Mouse (Mus musculus): ENCODE measurements around the gene Dhdh.
"Not testable (repeated sequence)": the region's sequence is repeated elsewhere in the genome, so short reads cannot be mapped to it uniquely, and the experiment has no call there.

Dhdh gene

DNA sequence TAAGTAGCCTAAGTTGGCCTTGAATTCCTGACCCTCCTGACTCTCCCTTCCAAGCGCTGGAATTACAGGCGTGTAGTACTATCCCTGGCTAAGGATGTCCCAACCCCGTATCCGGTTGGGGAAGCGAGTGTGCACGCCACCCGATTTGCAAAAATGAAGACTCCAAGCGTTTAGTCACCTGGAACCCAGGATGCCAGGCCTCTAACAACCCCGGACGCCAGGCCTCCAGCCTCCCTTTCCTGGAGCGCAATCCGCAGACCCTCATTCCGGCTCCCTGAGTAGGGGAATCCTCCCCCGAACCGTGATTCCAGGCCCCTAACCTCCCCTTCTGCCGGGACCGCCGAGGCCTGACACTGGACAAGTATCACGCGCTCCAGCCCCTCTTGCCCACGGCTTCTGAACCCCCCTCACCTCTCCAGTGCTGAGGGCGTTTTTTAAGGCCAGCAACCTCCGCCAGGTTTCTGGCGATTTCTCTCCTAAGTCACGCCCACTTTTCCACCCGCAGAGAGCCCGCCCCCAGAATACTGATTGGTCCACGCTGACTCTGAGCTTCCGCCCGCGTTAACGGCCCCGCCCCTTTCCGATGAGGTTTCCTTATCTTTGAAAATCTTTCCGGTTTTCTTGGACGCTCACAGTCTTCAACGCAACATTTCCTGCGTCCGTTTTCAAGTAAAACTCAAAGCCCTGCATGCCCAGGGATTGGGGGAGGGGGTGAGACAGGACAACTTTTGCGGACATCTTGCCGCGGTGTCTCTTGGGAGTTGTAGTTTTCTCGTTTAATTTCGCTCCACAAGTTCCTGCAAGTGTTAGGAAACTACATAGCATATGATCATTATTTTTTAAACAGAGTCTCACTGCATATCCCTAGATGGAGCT, 21.5 kb upstream of the Dhdh start, which contains the start of gene Nucb1:
Nucb1 (minus strand) TSS at position 495 of the 876 bp plus-strand sequence.
- peak; percentile 82 for DNase-seq

DNA sequence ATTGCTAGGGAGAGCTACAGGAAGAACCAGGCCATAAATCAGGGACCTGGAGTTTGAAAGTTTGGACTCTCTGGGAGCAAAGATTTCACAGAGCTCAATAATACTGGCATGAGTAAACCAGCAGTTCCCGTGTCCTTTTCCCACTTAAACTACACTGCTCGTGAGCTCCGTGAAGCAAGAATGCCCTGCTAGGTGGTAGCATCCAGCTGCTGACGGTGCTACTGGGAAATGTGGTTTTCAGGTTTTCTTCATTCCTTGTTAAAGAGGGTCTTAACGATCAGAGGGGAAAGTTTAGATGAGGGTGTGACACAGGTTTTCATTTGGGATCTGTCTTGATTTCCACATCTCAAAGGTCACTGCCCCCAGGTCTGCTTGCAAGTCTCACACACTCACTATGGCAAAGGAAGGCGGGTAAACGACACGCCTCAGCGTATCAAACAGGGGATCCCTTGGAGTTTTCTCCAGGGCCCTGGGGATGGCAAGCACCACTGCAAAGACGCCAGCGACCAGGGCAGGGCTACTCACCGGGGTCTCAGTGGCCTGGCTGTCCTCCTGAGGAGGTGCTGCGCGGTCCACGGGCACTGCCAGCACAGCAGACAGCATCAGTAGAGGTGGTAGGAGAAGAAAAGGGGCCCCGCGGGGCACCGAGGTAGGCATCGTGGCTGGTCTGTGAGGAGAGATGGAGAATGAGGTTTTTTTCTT, 20.7 kb upstream of the Dhdh start:
- DNase-seq, result no peak

DNA sequence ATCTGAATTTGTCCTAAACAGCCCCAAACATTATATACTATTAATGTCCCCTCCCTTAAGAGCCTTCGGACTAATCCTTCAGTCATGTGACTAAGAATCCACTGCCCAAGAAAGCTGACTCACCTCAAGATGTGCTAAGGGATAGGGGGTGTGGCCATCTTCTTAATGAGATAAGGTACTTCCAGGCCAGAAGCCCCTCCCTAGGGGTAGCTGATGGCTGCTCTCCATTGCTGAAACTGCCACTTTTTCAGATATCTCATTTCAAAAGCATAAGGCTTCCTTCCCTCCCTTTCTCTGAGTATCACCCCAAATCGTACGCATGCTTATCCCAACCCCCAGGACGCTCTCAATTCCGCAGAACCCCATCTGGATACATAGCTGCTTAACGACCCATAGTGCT, 20.0 kb upstream of the Dhdh start:
- no peak for DNase-seq

DNA sequence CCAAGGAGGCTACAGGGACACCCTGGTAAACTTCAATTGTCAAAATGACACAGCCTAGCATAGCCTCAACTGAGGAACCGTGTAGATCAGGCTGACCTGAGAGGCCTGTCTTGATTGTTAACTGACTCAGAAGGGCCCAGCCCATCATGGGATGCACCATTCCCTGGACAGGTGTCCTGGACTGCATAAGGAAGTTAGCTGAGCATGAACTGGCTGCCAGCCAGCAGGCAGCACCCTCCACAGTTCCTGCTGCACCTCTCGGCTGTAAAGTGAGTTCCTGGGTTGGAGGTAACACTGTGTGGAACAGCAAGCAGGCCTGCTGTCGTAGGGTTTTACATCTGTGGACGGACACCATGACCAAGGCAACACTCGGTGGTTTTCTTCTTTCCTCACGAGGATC, 19.0 kb upstream of the Dhdh start:
- DNase-seq, result no peak

DNA sequence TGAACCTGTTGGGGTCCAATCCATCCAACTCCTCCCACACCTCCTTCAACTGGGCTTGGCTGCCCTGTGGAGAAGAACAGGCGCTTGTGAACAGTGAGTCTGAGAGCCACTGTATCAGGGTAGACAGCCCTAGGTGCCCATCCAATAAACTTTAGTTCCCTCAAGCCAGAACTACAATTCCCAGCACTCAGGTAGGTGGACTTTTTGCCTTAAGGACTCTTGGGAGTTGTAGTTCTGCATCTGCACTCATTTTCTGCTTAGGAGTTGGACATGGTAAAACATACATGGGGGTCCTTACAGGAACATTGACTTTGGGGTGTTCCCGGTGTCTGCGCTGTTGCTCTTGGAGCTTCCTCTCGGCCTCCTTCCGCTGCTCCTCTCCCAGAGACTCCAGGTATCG, 9.8 kb upstream of the Dhdh start:
- DNase-seq, result no peak

DNA sequence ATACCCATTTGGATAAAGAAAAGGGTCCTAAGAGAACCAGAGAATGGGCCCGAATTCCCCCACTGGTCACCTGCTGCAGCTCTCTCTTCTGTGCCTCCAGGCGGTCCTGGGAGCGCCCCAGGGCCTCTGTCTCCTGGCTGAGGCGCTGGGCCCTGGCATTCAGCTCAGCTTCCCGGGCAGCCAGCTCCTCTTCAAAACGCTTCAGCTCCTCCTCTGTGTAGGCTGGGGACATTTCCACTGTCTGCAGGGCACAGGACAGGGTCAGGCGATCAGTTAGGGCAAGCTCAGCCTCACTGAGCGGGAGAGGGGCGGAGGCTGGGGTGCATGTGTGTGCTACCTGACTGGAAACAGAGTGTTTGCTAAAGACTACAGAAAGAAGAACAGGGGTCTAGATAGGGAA, 5.9 kb upstream of the Dhdh start:
- DNase-seq, result no peak

DNA sequence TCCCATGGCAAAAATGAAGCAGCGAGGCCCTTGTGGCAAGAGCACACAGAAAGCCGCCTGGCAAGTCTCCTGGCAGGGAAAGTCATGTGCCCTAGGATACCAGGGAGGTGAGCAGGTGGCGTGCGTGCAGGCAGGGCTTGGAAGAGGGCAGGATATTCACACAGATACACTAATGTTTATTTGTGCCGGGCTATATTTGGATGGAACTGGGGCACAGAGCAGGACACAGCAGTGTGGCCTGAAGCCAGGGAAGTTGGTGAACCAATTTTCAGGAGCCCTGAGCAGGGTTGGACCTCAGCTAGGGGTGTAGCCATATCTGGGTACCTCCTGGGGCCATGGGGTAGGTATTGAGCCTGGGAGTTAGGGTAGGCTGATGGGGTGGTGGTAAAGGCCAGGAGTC, 4.3 kb upstream of the Dhdh start:
- DNase-seq, result no peak

DNA sequence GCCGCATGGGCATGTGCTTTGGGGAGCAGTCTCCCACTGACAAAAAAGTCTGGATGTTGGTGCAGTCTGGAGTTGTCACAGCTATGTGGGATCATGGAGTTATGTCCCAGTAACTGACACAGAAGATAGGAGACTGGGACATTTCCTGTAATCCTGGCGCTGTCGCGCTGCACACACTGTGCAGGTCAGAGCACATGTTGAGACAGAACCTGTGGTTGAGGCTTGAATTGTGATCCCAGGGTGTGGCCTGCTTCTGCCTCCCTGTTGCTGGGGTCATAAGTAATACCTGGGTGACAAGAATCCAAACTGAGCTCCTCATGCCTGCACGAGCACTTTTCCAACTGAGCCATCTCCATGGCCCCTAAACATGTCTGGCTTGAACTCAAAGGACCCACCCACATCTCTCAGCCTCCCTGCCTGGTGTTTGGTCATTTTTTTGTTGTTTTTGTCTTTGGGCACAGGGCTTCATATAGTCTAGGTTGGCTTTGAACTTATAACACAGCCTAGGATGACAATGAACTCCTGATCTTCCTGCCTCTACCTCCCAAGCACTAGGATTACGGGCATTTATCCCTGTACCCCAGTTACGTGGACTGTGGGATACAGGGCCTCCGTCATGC, 3.7 kb upstream of the Dhdh start:
- DNase-seq, result no peak

DNA sequence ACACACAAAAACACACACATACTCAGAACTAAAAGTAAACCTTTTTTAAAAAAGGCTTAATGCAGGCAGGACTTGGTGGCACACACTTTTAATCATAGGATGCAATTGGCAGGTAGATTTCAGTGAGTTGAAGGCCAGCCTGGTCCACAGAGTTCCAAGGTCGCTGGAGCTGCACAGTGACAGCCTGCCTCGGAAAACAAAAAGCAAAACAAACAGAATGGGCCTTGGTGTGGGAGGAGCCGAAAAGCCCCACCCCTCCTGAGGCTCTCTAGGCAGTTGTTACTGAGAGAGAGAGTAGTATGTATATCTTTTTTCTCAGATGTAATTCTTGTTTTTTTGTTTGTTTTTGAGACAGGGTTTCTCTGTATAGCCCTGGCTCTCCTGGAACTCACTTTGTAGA, 2.7 kb upstream of the Dhdh start:
- no peak for DNase-seq

DNA sequence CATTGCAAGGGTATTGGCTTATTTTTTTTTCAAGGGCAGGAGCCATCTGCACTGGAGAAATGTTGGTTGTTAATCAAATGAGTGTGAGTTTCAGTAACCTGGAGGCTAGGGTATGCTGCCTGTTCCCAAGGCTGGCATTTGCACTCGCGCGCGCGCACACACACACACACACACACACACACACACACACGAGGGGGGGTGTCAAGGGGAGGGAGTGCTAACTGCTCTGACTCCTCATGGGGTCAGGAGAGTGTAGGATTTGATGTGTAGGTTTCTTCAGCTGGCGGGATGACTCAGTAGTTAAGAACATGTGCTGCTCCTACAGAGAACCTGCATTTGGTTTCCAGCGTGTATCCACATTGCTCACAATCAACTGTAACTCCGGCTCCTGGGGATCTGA, 2.2 kb upstream of the Dhdh start:
- no peak for DNase-seq

DNA sequence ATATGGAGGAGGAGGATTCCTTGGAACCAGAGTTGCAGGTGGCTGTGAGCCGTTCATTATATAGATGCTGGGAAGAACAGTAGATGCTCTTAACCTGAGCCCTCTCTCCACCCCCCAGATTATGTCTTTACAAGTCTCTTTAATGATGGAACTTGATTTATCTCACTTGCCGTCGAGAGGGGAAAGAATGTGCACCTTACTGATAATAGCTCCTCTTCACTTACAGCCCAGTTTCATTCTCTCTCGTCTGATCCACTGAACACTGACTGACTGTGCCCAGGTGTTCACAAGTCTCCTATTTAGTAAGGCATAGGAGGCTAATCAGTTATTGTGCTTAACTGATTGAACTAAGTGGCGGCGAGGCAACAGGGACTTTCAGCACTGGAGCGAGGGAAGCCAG, 973 bp upstream of the Dhdh start:
- no peak for DNase-seq

DNA sequence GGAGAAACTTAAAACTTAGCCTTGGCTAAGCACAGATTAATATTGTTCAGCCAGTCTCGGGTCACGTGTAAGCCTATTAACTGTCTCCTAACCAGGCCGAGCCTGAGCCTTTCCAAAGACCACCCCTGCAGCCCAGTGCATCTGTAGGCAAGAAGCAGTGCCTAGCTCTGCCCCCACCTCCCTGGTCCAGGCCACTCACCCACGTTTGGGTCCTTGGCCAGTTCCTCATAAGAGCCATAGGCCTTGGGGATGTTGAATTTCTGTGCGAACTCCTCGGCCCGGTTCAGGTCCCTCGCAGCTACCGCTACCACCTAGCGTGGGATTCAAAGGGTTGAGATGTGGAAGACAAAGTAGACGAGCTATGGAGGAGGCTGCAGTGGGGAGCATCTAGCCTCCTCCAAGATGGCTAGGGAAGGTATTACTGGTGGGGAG, 728 bp downstream of the Dhdh start:
- DNase-seq, result no peak

DNA sequence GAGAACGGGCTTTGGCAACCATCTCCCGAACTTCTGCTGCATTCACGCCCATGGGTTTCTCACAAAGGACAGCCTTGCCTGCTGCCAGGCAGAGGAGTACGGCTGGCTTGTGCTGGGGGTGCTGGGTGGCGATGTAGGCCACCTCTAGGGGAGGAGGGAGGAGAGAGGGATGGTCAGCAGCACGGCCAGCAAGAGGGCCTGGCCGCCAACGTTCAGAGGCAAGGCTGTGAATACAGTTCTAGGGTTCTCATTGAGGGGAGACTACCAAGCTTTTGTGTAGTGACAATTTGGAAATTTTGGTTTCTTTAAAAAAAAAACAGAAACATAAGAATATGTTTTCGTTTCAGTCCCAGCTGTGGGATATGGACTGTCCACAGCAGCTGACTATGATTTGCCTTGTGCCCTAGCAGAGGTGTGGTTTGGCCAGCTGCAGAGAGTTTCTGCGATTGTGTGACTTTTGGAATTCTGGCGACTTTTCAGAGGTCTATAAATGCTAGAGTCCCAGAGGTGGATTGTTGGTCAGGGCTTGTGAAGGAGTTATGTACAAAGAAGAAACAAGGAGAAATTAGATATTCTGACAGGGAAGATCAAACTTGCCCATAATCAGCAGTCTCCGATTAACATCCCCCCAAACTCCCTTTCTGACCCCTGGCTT, 1.7 kb downstream of the Dhdh start, which contains the start of gene Gm45808:
Gm45808 (minus strand) TSS at position 51 of the 655 bp plus-strand sequence.
- no peak for DNase-seq

DNA sequence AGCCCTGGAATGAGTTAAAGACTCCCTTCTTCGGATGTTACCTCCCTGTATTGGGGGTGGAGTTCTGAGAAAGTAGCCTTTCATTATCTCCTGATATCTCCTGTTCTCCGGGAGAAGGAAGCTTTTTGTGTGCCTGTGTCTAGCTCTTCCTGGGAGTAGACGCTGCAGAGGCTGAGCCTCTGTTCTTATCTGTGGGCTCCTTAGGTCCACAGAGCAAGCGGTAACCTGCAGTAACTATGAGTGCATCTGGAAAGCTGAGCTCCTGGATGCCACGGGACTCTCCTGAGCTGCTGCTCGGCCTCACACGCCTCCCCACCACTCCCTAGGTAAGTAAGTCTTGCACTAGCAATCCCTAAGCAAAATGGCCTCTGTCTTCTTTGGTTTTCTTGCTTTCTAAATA, 2.4 kb downstream of the Dhdh start:
- DNase-seq, result no peak

DNA sequence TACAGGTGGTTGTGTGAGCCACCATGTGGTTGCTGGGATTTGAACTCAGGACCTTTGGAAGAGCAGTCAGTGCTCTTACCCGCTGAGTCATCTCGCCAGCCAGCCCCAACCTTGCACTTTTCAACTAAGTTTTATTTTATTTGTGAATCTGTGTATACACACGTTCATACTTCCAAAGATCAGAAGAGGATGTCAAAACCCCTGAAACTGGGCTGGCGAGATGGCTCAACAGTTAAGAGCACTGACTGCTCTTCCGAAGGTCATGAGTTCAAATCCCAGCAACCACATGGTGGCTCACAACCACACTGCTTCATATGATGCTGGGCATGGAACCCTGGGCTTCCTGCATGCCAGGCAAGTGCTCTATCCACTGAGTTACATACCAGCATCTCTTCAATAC, 3.6 kb downstream of the Dhdh start:
- DNase-seq, result not testable (repeated sequence)

DNA sequence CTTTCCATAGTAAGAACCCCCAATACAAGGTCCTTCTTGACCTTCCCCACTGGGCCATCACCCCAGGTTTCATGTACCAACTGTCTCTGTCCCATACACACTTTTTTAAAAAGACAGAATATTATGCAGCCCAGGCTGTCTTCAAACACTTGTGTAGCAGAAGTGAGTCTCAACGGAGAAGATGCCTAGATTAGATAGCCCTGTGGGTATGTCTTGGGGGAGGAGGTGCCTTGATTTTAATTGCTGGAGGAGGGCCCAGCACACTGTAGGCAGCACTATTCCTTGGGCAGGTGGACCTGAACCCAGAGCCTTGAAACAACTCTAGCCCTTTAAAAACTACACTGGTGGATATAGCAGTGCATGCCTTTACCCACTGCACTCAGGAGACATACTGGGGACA, 6.4 kb downstream of the Dhdh start:
- no peak for DNase-seq

DNA sequence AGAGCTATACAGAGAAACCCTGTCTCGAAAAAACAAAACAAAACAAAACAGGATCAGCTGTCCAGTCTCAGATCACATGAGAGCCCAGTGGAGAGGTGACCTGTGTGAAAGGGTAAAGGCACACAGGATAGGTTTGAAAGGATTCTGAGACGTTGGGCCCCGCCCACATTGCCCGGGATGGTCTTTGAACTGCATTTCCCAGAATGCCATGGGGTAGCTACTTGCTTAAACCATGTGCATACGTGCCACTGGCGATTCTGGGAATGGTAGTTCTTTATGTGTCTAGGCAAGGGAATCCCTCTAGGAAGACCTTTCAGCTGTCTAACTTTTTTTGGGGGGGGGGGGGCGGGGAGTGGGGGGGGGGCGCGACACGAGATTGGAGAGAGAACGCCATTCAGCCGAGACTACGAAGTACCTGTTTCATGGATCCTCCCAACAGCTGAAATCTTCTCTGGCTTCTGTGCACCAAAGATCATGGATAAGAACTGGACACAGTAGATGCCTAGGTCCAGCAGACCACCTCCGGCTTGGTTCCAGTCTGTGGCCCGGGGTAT, 7.2 kb downstream of the Dhdh start, which contains the start of gene Tulp2:
Tulp2 (plus strand) TSS at position 504 of the 554 bp plus-strand sequence.
- DNase-seq, result peak; percentile 53

DNA sequence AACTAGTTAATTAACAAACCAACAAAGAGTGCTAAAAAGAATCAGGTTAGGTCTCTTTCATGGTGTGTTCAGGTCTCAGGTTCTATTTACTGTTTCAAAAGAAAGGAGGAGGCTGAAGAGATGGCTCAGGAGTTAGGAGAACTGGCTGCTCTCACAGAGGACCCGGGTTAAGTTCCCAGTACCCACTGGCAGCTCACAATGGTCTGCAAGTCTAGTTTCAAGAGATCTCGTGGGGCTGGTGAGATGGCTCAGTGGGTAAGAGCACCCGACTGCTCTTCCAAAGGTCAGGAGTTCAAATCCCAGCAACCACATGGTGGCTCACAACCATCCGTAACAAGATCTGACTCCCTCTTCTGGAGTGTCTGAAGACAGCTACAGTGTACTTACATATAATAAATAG, 8.3 kb downstream of the Dhdh start:
- DNase-seq, result not testable (repeated sequence)

DNA sequence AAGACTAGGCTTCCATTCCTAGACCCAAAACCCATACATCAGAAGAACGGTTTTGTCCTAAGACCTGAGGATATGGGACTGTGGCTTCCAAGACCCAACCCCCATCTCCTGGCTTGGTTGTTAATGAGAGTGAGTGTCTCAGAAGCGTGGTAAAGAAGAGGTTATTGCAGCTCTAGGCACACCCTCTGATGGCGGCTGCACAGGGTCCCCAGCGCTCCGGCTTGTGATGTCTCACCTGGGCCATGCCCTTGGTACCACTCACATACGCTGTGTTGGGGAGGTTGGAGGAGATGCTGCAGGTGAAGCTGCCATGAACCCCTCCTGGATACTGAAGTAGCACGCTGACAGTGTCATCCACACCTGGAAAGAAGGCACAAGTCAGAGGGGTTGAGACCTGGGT, 9.8 kb downstream of the Dhdh start:
- DNase-seq, result no peak

DNA sequence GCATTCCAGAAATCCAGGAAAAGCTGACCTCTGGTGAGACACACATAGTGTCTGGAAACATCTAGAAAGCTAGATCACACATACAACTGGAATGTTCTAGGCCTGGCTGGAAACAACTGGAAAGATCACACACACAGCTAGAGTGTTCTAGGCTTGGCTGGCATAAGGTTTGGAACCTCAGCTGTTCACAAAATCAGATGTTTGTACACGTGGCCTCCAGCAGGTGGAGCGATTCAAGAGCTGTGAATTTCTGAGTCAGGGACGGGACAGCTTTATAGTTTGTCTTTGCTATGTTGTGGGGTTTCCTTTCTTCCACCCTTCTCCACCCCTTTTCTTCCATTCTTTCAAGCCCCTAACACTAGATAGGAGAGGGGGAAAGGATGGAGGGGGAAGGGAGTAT, 11.6 kb downstream of the Dhdh start:
- DNase-seq, result peak; percentile 58

DNA sequence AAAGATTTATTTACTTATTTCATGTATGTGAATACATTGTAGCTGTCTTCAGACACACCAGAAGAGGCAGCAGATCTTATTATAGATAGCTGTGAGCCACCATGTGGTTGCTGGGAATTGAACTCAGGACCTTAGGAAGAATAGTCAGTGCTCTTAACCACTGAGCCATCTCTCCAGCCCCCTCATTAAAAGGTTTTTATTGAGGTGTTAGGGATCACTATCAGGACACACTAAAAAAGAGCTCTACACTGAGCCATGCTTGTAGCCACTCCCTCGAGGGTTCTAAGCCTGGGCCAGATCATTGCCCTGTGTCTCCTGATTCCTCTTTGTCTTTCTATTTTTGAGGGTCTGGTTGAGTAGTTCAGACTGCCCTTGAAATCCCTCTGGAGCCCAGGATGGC, 12.2 kb downstream of the Dhdh start:
- DNase-seq, result no peak

DNA sequence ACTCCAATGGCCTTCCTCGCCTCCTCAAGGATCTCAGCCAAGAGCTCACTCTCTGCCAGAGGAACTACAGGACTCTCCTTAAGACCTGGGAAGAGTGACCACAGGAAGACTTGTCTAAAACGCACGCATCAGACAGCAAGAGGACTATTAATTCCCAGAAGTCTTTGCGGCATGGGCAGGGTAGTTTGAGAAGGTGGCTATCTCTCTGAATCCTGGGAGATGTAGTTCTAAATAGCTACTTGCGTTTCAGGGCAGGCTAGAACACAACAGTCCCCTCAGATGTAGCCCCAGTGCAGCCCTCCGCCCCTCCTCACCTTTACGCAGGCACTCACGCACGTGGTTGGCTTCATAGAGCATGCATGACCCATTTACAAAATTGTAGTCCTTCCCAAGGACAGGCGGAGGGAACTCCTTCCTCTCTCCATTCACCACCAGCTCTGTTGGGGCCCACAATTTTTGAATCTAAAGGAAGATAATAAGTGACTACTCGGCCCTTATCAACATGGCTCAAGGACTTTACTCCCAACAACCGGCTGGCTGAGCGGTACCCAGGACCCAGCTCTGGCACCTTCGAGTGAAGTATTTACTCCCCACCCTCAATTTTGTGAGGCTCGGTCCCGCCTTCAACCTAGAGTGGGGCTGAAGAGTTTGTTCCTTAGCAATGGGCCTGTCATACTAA, 13.2 kb downstream of the Dhdh start:
- no peak for DNase-seq

All from right cerebral cortex, postnatal 14 days (tissue).